Mouse (Mus musculus): Measurements from ENCODE around the gene Avil.

The Avil gene

GRCm38 (mm10) chr10:127058708-127059107 is 58.2 kb downstream of the Avil start:
- CTCF ChIA-PET, result interaction anchor here (0.6 to 2.4 kb wide), 48 partner anchors 10 to 308 kb away, joined by 3 to 26 read pairs (median 4); partner anchors contain the start of genes Cyp27b1 (in 4 of the 4), Eef1akmt3 (in 3 of the 4), Mettl1 (in 2 of the 4) and Agap2 (in 1 of the 4)

DNA sequence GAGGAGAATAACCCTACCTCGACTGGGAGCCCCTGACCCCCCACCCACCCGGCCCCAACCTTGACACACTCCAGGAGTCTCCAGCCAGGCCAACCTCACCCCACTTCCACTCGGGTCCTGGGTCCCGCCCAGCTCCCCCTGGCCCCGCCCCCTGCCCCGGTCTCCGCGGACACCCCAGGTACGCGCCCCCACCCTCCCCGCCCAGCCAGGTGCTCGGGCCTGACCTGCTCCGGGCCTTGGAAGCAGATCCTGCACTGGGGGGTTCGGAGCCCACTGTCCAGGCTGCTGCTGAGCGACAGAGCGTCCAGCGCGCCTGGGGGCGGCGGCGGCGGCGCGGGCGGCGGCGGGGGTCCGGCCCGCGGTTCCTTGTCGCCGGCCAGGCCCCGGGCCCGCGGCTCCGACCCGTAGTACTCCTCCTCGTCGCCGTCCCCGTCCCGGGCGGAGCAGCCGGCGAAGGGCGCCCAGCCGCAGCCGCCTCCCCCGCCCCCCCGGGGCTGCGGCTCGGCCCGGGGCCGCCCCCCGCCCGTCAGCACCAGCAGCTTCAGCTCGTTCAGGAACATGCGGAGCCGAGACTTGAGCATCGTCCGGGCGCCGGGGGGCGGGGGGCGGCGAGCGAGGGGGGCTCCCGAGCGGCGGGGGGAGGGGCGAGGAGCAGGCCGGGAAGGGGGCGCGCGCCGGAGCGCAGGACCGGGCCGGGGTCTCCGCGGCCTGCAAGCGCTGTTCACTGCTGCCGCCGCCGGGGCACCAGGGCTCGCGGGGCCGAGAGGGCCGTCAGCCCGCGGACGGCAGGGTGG is 58.9 kb downstream of the Avil start:
- ChIA-PET CTCF (interaction anchor here (0.6 to 2.4 kb wide), 15 partner anchors 11 to 279 kb away, joined by 3 to 19 read pairs (median 5); partner anchors contain the start of genes Cyp27b1 (in 3 of the 4) and Atp23 (in 1 of the 4)), POLR2A (interaction anchor here in 3 of 4 experiments (0.6 to 2.1 kb wide), 15 partner anchors 10 to 193 kb away, joined by 3 to 12 read pairs (median 4); partner anchors contain the start of genes Eef1akmt3 (in 2 of the 3), Mettl1 (in 2 of the 3) and Cyp27b1 (in 1 of the 3))

More at GRCm38 (mm10) chr10:127058708-127059107, 58.2 kb downstream of the Avil start:
- POLR2A ChIA-PET, result interaction anchor here (0.6 to 2.1 kb wide), 23 partner anchors 8 to 194 kb away, joined by 3 to 12 read pairs (median 3); partner anchors contain the start of genes Eef1akmt3 (in 3 of the 4), Mettl1 (in 2 of the 4), Avil (in 1 of the 4) and Cyp27b1 (in 1 of the 4)

GRCm38 (mm10) chr10:127059968-127060916 is 59.7 kb downstream of the Avil start, which contains the start of gene March9:
Gene March9, minus strand, starts transcription at chr10:127060184.
- CTCF ChIA-PET, result interaction anchor here in 2 of 4 experiments (0.6 to 2.4 kb wide), 2 partner anchors 12 to 133 kb away, joined by 8 to 19 read pairs; partner anchors contain the start of gene Cyp27b1 (in 1 of the 2)
- POLR2A ChIA-PET, result interaction anchor here in 3 of 4 experiments (0.6 to 2.1 kb wide), 13 partner anchors 9 to 1273 kb away, joined by 3 to 5 read pairs (median 3); partner anchors contain the start of genes Agap2 (in 1 of the 3), Cyp27b1 (in 1 of the 3), Eef1akmt3 (in 1 of the 3) and Mettl1 (in 1 of the 3)

- CTCF ChIA-PET, result no interaction called here
- POLR2A ChIA-PET, result interaction anchor here in 3 of 4 experiments (0.5 to 1.5 kb wide), 10 partner anchors 8 to 231 kb away, joined by 3 read pairs; partner anchors contain the start of gene Agap2 (in 1 of the 3)
Observed at GRCm38 (mm10) chr10:127061085-127061484, 60.6 kb downstream of the Avil start.

- ChIA-PET POLR2A (interaction anchor here in 3 of 4 experiments (0.5 to 3.9 kb wide), 11 partner anchors 11 to 229 kb away, joined by 3 to 25 read pairs (median 3); partner anchors contain the start of genes Eef1akmt3 (in 1 of the 3) and Mettl1 (in 1 of the 3)), CTCF (no interaction called here)
Observed at GRCm38 (mm10) chr10:127061513-127061912, 61.0 kb downstream of the Avil start.

- ChIA-PET POLR2A (interaction anchor here in 3 of 4 experiments (0.6 to 3.9 kb wide), 8 partner anchors 13 to 228 kb away, joined by 3 to 25 read pairs (median 6); partner anchors contain the start of genes Agap2 (in 1 of the 3), Eef1akmt3 (in 1 of the 3) and Mettl1 (in 1 of the 3)), CTCF (interaction anchor here in 1 of 4 experiments (0.7 kb wide), 1 partner anchor 154 kb away, joined by 3 read pairs; no protein-coding TSS in a partner anchor)
Observed at GRCm38 (mm10) chr10:127062101-127062500, 61.6 kb downstream of the Avil start.

GRCm38 (mm10) chr10:127062503-127062902 is 62.0 kb downstream of the Avil start:
- POLR2A ChIA-PET, result interaction anchor here in 3 of 4 experiments (0.7 to 3.9 kb wide), 22 partner anchors 12 to 277 kb away, joined by 3 to 25 read pairs (median 6); partner anchors contain the start of genes Agap2 (in 3 of the 3), Eef1akmt3 (in 3 of the 3), Mettl1 (in 3 of the 3) and Cyp27b1 (in 1 of the 3)
- CTCF ChIA-PET, result interaction anchor here in 2 of 4 experiments (0.7 to 1.3 kb wide), 6 partner anchors 21 to 277 kb away, joined by 3 to 4 read pairs (median 3); partner anchors contain the start of genes Eef1akmt3 (in 1 of the 2) and Mettl1 (in 1 of the 2)

DNA sequence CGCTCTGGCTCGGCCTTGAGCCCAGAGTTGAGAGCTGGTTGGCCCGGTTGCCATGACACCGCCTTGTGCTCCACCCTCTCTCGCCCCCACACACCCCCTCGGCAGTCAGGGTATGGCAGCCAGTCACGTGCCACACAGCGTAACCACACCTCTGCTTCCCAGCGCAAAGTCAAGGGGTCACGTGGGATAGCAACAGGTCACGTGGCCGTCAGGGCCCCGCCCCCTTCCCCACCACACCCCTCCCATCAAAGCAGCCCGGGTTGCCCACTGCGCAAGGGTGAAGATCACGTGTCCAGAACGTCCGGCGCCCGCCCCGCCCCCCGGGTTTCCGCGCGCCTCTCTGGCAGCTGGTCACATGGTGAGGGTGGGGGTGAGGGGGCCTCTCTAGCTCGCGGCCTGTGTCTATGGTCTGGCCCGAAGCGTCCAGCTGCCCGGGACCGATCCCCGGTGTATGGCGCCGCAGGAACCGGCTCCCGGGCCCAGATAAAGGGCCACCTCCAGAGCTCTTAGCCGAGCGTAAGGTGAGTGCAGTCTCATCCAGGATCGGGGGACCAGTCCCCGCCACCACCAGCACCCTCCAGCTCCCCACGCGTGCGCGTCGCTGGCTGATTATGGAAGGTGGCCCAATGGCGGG is 62.8 kb downstream of the Avil start, which contains the start of gene Cdk4:
TSS of gene Cdk4 (plus strand) at position 296 of the 634 bp plus-strand sequence.
- ChIA-PET CTCF (interaction anchor here in 3 of 4 experiments (0.5 to 1.3 kb wide), 12 partner anchors 12 to 666 kb away, joined by 3 to 9 read pairs (median 4); partner anchors contain the start of genes Agap2 (in 1 of the 3), B4galnt1 (in 1 of the 3), Eef1akmt3 (in 1 of the 3) and Mettl1 (in 1 of the 3)), POLR2A (interaction anchor here (0.6 to 3.9 kb wide), 45 partner anchors 9 to 1699 kb away, joined by 3 to 25 read pairs (median 4); partner anchors contain the start of genes Agap2 (in 3 of the 4), Cyp27b1 (in 3 of the 4), Eef1akmt3 (in 3 of the 4) and Mettl1 (in 2 of the 4))

GRCm38 (mm10) chr10:127063913-127064870 is 63.7 kb downstream of the Avil start:
- ChIA-PET POLR2A (interaction anchor here (0.6 to 3.9 kb wide), 50 partner anchors 8 to 1698 kb away, joined by 3 to 25 read pairs (median 4); partner anchors contain the start of genes Agap2 (in 3 of the 4), Eef1akmt3 (in 3 of the 4), Cyp27b1 (in 2 of the 4) and Mettl1 (in 2 of the 4)), CTCF (interaction anchor here in 3 of 4 experiments (0.6 to 1.3 kb wide), 10 partner anchors 11 to 667 kb away, joined by 3 to 9 read pairs (median 4); partner anchors contain the start of genes Agap2 (in 1 of the 3) and B4galnt1 (in 1 of the 3))

DNA sequence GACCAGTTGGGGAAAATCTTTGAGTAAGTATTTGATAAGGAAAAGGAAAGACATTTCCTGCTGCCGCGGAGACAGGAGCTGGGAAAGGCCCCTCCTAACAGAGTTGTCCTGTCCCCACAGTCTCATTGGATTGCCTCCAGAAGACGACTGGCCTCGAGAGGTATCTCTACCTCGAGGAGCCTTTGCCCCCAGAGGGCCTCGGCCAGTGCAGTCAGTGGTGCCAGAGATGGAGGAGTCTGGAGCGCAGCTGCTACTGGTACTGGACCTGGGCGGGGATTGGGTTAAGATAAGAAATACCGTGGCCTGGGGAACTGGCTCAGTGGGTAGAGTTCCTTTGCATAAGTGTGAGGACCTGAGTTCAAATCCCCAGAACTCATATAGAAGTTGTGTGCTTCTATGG is 65.5 kb downstream of the Avil start:
- ChIA-PET CTCF (interaction anchor here in 2 of 4 experiments (0.5 to 0.7 kb wide), 2 partner anchors 9 to 109 kb away, joined by 3 to 5 read pairs; partner anchors contain the start of gene Agap2 (in 1 of the 2)), POLR2A (interaction anchor here in 2 of 4 experiments (0.8 to 2.6 kb wide), 12 partner anchors 8 to 272 kb away, joined by 3 to 10 read pairs (median 3); partner anchors contain the start of genes Eef1akmt3 (in 1 of the 2), Mettl1 (in 1 of the 2) and Os9 (in 1 of the 2))

DNA sequence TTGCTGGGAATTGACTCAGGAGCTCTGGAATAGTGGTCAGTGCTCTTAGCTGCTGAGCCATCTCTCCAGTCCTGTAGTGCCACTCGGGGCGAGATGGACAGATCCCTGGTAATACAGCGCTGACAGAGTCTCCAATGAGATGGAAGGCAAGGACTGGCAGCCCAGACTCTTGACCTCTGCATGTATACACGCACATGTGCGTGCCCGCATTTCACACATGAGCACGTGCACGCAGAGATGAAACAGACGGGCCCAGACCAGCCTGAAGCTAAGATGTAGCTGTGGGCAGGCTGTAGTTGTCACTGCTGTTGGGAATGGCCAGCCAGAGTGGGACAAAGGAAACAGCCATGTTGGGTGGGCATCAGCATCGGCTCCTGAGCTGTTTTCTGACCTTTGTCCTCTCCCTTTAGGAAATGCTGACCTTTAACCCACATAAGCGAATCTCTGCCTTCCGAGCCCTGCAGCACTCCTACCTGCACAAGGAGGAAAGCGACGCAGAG is 66.1 kb downstream of the Avil start:
- CTCF ChIA-PET, result interaction anchor here in 3 of 4 experiments (0.5 to 0.9 kb wide), 4 partner anchors 9 to 318 kb away, joined by 3 to 5 read pairs (median 3); partner anchors contain the start of gene Agap2 (in 1 of the 3)
- POLR2A ChIA-PET, result interaction anchor here in 3 of 4 experiments (0.6 to 2.6 kb wide), 19 partner anchors 8 to 415 kb away, joined by 3 to 10 read pairs (median 3); partner anchors contain the start of genes Eef1akmt3 (in 1 of the 3), Mettl1 (in 1 of the 3) and Os9 (in 1 of the 3)

DNA sequence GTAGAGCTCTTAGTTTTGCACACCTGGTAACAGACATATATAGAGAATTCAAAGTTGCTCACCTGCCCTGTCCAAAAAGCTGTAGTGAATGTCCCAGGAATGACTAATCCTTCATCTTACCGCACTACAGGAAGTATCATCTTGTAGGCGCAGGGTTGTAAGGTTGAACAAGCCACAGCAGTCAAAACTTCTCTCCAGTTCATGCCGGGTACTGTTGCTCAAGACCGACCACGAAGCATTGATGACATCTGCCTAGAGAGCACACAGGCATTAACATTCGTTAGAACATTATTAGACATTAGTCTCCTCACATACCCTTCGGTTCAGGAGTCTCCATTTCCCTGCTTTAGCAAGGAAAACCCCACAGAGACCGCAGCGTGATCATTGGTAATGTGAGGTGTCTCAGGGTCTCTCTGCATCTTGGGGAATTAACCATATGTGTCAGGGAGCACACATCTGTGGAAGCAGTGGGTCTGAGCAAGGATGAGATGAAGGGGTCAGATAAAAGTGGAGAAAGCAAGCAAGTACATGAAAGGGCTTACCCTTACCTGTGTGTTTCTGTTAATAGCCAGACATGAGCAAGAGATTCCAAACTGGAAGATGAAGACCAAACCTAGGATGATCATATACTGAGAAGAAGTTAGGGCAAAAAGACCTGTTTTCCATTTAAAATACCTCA is 68.0 kb downstream of the Avil start:
- CTCF ChIA-PET, result no interaction called here
- POLR2A ChIA-PET, result interaction anchor here in 3 of 4 experiments (0.6 to 4.0 kb wide), 13 partner anchors 8 to 283 kb away, joined by 3 to 24 read pairs (median 3); partner anchors contain the start of gene Cyp27b1 (in 1 of the 3)

Measured in embryonic stem cell, embryonic (primary cell).